Mouse (Mus musculus): Measurements from ENCODE around the gene Pla2r1.

The Pla2r1 gene

GRCm38 (mm10) chr2:60552902-60553682 is at the start of gene Pla2r1:
Gene Pla2r1 (minus strand): TSS chr2:60553308.
- 8% methylated on average over 33 of the region's 33 CpGs for WGBS

DNA sequence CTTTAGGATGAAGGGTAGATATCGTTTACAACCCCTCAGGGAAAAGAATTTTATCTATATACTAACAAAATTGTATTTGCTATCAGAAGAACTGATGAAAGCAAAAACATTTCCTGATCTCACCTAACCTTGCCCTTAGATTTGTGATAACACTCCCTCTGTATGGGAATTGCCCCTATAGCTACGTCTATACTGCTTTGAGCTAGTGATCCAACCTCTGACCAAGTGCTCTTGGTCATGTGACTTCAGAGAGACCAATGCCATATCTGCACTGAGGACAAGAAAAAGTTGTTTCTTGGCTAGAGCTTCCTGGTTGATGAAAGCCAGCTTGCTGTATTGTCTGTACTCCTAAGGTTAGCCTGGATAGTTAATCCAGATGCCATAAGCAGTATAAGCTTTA is 48.2 kb upstream of the Pla2r1 start:
- 93% methylated on average over 2 of the region's 2 CpGs for WGBS

DNA sequence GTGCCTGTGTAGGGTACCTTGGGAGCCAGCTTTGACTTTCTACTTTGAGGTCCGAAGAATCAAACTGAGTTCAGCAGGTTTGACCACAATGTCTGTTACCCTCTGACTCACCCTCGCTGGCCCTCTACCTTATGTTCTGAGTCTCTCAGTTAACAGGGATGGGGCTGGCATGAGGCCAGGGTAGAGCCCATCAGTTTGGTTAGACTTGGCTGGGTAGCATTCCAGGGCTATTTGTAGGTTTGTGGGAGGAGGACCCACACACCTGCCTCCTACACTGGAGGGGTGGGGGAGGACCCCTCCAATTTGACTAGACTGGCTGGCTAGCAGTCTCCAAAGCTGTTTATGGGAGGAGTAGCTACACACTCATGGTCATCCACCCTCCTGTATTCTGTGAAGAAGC is 47.8 kb upstream of the Pla2r1 start:
- WGBS: 93% methylated on average over 2 of the region's 2 CpGs

- 94% methylated on average over 4 of the region's 4 CpGs for WGBS
Observed at GRCm38 (mm10) chr2:60583416-60583815, 30.3 kb upstream of the Pla2r1 start.

DNA sequence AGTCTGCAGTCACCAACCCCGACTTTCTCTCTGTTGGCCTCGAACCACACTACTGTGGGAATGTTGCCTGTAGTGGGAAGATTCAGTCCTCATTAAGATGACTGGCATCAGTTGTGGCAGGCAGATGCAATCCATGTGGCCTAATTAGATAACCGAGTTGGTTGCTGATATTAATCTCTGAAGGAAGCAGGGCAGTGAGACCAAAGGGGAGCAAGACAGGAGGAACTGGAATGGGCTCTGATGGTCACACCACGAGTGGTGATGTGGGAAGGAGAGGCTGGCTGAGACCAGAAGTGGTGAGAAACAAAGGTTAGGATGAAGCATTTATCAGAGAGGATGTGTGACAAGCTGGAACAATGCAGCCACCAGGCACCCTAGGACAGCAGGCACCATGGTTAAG is 1.5 kb upstream of the Pla2r1 start:
- WGBS: 84% methylated on average over 4 of the region's 4 CpGs

DNA sequence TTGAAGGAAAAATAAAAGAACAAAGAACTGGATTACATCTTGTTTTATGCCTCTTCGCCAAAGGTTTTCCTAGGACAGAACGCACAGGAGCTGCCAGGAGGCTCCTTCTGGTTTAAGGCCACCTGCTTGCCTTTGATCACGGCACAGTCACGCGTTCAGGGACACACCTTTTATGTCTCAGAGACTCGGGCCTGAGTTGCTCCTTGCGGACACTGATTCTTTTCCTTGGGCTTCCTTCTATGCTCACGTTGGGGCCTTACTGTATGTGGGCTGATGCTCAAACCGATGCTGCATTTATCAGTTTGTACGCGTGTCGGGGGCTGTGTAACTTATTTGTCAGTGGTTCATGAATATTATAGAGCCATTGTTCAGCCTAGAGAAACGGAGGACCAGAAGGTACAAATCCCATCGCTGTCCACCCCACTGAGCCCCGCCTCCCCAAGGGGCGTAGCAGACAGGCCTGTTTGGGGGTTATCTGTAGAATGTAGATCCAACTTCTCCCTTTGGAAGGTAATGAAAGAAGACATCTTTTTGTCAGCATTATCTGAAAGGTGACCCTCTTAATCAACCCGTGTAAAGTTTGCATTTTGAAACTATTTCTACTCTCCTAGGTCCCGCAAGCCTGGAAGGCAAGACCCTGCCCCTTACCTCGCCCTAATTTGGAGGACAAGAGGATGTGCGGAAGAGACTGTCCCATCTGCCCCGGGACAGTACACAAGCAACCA is 769 bp downstream of the Pla2r1 start:
- WGBS: 53% methylated on average over 21 of the region's 21 CpGs

DNA sequence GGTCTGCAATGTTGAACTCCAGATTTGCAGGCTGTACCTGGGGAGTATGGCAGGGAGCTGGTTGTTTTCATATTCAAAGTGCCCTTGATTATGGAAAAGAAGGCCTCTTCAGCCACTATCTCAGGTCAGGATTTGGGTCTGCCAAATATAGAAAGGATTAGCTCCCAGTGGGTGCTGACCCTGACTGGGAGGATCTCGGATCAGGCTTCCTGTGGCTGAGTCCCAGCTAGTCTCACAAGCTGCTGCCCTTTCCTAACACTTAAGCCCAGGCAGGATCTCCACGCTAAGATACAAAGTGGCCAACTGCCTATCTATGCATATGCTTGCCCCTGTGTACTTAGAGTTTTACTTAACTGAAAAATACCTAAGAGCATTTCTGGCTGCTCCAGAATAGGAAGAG is 1.4 kb downstream of the Pla2r1 start:
- 83% methylated on average over 2 of the region's 2 CpGs for WGBS

- WGBS: 96% methylated on average over 8 of the region's 8 CpGs
Observed at GRCm38 (mm10) chr2:60550521-60550920, 2.6 kb downstream of the Pla2r1 start.

GRCm38 (mm10) chr2:60549851-60550250 is 3.3 kb downstream of the Pla2r1 start:
- WGBS: 97% methylated on average over 2 of the region's 2 CpGs

DNA sequence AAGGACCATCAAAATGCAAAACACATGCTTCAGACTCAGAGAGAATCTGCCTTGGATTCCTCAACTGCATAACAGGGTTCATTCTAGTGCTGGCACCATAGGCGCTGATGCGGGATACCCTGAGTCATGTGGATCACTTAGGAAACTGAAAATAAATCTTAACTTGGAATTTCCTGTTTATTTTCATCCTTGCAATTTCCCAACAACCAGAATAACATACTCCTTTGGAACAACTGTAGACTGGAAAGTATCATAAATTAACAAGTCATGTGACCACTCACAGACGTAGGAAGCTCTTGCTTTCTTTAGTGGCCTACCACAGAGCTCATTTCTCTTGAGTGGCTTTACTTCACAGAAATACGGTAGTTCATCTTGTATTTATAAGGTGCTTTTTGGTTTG is 7.0 kb downstream of the Pla2r1 start:
- 72% methylated on average over 4 of the region's 4 CpGs for WGBS

DNA sequence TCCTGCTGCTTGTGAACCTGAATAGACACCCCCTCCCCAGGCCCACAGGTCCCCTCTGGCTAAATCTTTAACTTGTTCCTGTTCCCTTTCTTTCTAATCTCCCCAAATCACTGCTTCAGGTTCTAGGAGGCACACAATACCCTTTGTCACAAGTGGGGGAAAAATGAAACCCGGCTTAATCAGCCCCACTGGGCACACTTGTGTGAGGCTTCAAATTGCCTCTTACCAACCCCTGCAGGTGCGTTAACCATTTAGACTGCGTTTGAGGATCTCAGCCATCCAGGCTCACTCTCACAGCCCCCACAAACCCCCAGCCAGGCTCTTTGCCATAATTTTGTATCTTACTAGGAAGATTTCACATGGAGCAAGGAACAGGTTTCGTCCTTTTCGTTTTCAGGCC is 9.1 kb downstream of the Pla2r1 start:
- 78% methylated on average over 5 of the region's 5 CpGs for WGBS

- 86% methylated on average over 5 of the region's 5 CpGs for WGBS
Observed at GRCm38 (mm10) chr2:60541745-60542144, 11.4 kb downstream of the Pla2r1 start.

DNA sequence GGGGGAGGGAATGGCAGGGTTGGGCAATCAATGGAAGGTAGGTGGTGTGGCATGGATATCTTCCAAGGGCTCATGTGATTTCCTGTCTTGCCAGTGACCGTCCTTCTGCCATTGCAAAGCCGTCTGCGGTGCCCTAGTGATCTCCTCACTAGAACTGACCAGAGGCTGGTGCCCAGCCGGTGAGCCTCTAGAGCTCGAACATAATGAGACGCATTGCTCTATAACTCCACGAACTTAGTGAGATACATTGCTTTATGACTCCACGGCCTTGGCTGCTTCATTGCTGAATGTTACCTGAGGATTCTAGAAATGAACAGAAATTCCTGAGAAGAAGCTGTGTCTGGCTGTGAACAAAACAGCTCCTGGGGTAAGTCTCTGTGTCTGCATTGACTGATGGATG is 12.8 kb downstream of the Pla2r1 start:
- WGBS: 95% methylated on average over 8 of the region's 8 CpGs

DNA sequence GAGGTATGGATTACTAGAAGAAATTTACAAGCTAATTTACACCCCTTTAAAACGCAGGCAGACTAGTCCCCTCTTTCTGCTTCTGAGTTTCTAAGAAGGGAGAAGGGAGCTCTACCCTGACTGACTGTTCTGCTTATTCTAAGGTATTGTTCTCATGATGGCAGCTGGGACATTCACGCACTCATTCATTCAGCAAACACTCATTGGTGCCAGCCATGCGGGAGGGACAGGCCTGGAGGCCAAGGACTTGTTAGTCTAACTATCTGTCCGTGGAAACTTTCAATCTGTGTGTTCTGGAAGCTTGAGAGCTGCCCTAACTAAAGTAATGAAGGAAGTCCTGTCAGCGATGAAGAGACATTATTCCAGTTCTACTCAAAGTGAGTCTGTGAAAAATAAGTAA is 14.4 kb downstream of the Pla2r1 start:
- 53% methylated on average over 5 of the region's 5 CpGs for WGBS

DNA sequence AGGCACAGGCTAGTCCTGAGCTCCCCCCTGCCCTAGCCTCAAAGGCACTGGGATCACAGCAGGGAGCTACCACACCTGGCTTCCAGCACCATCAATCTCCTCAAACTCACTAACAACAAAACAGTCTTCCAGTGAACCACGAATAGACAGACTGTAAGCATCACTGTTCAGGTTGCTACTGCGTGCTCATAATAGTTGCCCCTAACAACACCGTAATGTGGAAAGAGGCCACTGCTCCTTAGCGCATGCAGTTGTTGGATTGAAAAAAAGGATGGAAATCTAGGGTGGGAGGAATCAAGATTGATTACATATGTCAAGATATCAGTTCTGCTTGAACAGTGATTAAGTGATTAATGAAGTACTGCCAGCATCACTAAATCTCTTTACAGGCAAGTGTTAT is 14.8 kb downstream of the Pla2r1 start:
- WGBS: 70% methylated on average over 4 of the region's 4 CpGs

DNA sequence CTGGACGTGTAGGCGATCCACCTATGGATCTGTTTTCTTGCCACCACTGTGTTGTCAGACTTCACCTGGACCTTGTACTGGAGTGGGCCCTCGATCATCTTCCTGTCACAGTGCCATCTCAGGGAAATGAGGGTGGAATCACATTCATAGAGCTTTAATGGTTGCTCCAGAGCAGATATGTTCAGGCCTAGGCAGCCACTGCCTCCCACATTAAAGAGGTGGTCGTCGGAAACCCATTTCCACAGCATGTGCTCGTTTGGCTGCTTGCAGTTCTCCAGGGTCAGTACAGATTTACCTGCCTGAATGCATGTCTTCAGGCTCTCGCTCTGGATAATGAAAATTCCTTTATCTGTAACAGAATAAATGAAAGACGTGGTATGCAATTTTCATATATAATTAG is 18.4 kb downstream of the Pla2r1 start:
- 90% methylated on average over 8 of the region's 8 CpGs for WGBS

- 94% methylated on average over 3 of the region's 3 CpGs for WGBS
Observed at GRCm38 (mm10) chr2:60533026-60533425, 20.1 kb downstream of the Pla2r1 start.

- 67% methylated on average over 5 of the region's 5 CpGs for WGBS
Observed at GRCm38 (mm10) chr2:60532495-60532894, 20.6 kb downstream of the Pla2r1 start.

DNA sequence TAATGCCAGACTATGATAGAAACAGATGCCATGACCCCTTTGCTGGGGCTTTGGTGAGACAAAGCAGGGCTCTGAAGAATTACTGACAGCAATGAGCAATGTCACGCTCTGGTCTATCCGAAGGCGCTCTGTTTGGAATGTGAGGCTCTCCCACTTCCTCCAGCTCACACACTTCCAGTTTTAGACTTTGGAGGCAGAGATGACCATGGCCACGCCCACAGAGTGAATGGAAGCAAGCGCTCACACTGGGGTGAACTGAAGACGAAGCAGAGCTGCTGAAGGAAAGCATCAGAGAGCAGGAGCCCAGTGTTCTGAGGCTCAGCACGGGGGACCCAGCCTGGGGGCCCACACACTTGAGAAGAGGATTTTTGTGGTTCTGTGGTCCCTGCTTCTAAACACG is 37.3 kb downstream of the Pla2r1 start:
- WGBS: 59% methylated on average over 8 of the region's 8 CpGs

GRCm38 (mm10) chr2:60514863-60515262 is 38.2 kb downstream of the Pla2r1 start:
- 74% methylated on average over 4 of the region's 4 CpGs for WGBS

- 100% methylated on average over 1 of the region's 1 CpGs for WGBS
Observed at GRCm38 (mm10) chr2:60510718-60511117, 42.4 kb downstream of the Pla2r1 start.

- 54% methylated on average over 2 of the region's 2 CpGs for WGBS
Observed at GRCm38 (mm10) chr2:60505145-60505544, 48.0 kb downstream of the Pla2r1 start.

GRCm38 (mm10) chr2:60504718-60505117 is 48.4 kb downstream of the Pla2r1 start:
- WGBS: 51% methylated on average over 2 of the region's 2 CpGs
